Mouse (Mus musculus): ENCODE data around the gene Fbll1. TPM values are rescaled to one million over a fixed set of nuclear protein-coding genes. Genes with fewer than 3 reads are reported as not detected.
"Not testable (repeated sequence)": the region's sequence is repeated elsewhere in the genome, so short reads cannot be mapped to it uniquely, and the experiment has no call there.

The Fbll1 gene
- 6.3 and 6.9 TPM in 2 replicates for polyA plus RNA-seq (2016; fragmentation: Nextera tagmentation; extraction: Ambion mirVana)

DNA sequence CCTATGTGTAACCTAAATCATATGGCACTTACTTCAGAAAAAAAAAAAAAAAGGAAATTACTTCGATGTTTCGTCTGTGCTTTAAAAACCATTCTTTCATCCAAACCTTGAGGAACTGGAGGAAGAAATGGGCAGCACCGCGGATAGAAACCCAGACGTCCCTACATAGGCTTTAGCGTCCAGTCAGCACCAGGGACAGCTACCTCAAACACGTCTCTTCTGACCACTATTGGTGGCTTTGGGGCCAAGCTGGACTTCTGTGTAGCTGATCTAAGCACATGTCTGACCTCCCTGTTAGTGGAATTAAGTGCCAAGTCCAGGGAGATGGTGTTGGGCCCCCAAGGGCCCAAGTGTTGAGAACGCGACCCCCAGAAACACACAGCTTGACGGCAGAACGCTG, at the start of gene Fbll1:
Fbll1 (minus strand) TSS at position 11 of the 400 bp plus-strand sequence.
- Histone ChIP-seq H3K9me3 (no peaks in the 10 kb centered on the region), H3K4me1 (peaks cover 19% of the 10 kb centered on the region), H3K9ac (peak within 1 kb of the TSS; percentile 66), H3K4me3 (replicated peaks) (peak within 1 kb of the TSS; percentile 68), H3K27ac (peak within 1 kb of the TSS; percentile 66; the same call in 1 of the 2 replicates), H3K36me3 (replicated peaks) (no peaks in the 10 kb centered on the region), H3K4me2 (peak within 1 kb of the TSS; percentile 96), H3K27me3 (peaks cover 52% of the 10 kb centered on the region)
- 11% methylated on average over 11 of the region's 11 CpGs for WGBS
- ATAC-seq (ENCODE audit: low FRiP score) = no peak

DNA sequence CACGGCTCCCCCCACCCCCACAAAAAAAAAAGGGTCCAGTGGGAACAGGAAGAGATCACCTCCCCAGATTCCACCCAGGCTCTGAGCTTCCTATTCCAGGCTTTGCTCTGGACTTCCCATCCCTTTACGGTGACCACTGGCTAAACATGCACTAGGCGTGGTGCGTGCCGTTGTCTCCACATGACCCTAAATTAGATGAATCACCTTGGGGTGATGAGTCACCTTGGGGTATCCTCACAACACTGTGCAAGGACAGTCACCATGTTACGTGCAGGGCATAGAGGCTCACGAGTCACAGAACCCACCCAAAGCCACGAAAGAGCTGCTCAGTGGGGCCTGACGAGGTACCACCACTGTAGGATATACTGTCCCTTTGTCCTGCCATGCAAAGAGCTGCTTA, 45.6 kb upstream of the Fbll1 start:
- Histone ChIP-seq H3K27ac (no peak overlapping the region), H3K4me3 (replicated peaks) (no peak overlapping the region), H3K9ac (no peak overlapping the region), H3K4me1 (peaks cover 4% of the 10 kb centered on the region), H3K36me3 (replicated peaks) (peaks cover 39% of the 10 kb centered on the region), H3K4me2 (no peak overlapping the region), H3K27me3 (no peaks in the 10 kb centered on the region), H3K9me3 (no peaks in the 10 kb centered on the region)
- 92% methylated on average over 9 of the region's 9 CpGs for WGBS
- ATAC-seq (ENCODE audit: low FRiP score) = no peak

DNA sequence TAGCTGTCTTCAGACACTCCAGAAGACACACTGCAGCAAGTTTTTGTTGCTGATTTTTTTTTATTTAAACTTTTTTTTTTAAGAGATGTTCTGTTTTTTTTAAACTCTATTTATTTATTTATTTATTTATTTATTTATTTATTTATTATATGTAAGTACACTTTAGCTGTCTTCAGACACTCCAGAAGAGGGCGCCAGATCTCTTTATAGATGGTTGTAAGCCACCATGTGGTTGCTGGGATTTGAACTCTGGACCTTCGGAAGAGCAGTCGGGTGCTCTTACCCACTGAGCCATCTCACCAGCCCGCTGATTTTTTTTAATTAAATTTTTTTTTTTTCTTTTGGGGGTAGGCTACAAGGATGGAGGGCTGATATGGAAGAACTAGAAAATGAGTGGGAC, 43.9 kb upstream of the Fbll1 start:
- not testable (repeated sequence) for ATAC-seq (ENCODE audit: low FRiP score); H3K9me3 ChIP-seq; H3K9ac ChIP-seq; H3K4me2 ChIP-seq; H3K4me3 ChIP-seq (replicated peaks); H3K27ac ChIP-seq; H3K27me3 ChIP-seq
- 80% methylated on average over 4 of the region's 4 CpGs for WGBS
- Histone ChIP-seq H3K4me1 (peaks cover 17% of the 10 kb centered on the region), H3K36me3 (replicated peaks) (peaks cover 35% of the 10 kb centered on the region)

DNA sequence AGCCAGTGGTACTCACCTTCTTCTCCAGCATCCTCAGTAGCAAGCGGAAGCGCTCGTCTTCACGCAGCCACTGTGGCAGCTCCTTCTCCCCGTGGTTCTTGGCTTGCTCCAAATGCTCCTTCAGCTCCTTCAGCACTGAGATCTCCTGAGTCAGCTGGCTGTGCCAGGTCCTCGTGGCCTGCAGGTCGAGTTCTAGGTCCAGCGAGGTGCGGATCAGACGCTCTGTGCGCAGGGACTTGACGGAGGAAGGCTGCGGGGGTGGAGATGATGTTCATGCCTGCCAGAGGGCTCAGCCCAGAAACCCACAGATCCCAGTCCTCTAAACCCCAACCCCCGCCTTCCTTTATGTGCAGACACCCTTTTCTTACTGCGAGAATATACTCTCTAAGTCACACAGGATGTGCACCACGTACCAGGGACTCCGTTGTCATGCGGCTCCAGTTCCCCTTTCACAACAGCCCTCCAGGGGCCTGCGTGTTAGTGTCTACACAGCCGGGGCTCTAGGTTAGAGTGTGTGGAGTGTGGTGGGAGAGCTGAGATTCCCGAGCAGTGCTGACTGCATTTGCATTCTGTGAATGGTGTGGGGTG, 43.1 kb upstream of the Fbll1 start:
- no peaks in the 10 kb centered on the region for H3K9me3 ChIP-seq
- H3K36me3 ChIP-seq (replicated peaks) = peaks cover 35% of the 10 kb centered on the region
- no peak overlapping the region for H3K9ac ChIP-seq
- no peak overlapping the region for H3K27ac ChIP-seq
- no peak overlapping the region for H3K4me2 ChIP-seq
- 83% methylated on average over 21 of the region's 21 CpGs for WGBS
- H3K4me1 ChIP-seq = peaks cover 17% of the 10 kb centered on the region
- H3K4me3 ChIP-seq (replicated peaks) = no peak overlapping the region
- ATAC-seq (ENCODE audit: low FRiP score) = no peak
- H3K27me3 ChIP-seq = no peaks in the 10 kb centered on the region

DNA sequence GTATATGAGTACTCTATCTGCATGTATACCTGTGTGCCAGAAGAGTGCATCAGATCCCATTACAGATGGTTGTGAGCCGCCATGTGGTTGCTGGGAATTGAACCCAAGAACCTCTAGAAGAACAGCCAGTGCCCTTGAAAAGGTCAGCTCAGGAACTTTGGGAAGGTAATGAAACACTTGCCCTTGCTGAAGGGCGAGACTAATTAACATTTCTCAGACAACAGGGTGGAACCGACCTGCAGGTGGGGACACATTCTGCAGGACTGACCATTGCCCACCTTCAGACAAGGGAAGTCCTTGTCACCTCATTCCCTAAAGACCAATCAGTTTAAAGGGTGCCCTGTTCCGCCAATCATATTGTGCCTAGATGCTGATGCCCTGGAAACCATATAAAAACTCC, 42.1 kb upstream of the Fbll1 start:
- peaks cover 29% of the 10 kb centered on the region for H3K36me3 ChIP-seq (replicated peaks)
- not testable (repeated sequence) for H3K9me3 ChIP-seq; ATAC-seq (ENCODE audit: low FRiP score); H3K9ac ChIP-seq; H3K27ac ChIP-seq; H3K4me3 ChIP-seq (replicated peaks); H3K27me3 ChIP-seq; H3K4me2 ChIP-seq
- peaks cover 17% of the 10 kb centered on the region for H3K4me1 ChIP-seq
- 89% methylated on average over 4 of the region's 4 CpGs for WGBS

DNA sequence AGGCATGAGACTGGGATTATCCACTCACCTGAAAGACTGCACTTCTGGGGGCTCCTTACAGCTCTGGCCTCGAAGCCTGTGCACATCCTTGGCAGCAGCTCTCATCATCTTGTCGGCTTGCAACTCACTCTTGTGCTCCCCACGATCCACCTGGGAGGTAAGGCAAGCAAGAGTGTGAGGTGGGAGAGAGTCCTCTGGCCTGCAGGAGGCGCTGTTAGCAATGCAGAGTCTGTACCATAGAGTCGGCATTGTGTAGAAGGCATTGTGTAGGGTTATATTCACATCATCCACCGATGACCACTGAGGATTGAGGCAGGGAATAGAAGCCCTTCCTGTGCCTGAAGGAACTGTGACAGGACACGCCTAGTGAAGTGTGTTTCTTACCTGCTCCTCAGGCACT, 41.6 kb upstream of the Fbll1 start:
- Histone ChIP-seq H3K4me3 (replicated peaks) (no peak overlapping the region), H3K9me3 (no peaks in the 10 kb centered on the region), H3K9ac (no peak overlapping the region), H3K36me3 (replicated peaks) (peaks cover 29% of the 10 kb centered on the region), H3K27ac (no peak overlapping the region), H3K4me1 (peaks cover 17% of the 10 kb centered on the region), H3K4me2 (no peak overlapping the region), H3K27me3 (no peaks in the 10 kb centered on the region)
- no peak for ATAC-seq (ENCODE audit: low FRiP score)
- WGBS = 82% methylated on average over 7 of the region's 7 CpGs

DNA sequence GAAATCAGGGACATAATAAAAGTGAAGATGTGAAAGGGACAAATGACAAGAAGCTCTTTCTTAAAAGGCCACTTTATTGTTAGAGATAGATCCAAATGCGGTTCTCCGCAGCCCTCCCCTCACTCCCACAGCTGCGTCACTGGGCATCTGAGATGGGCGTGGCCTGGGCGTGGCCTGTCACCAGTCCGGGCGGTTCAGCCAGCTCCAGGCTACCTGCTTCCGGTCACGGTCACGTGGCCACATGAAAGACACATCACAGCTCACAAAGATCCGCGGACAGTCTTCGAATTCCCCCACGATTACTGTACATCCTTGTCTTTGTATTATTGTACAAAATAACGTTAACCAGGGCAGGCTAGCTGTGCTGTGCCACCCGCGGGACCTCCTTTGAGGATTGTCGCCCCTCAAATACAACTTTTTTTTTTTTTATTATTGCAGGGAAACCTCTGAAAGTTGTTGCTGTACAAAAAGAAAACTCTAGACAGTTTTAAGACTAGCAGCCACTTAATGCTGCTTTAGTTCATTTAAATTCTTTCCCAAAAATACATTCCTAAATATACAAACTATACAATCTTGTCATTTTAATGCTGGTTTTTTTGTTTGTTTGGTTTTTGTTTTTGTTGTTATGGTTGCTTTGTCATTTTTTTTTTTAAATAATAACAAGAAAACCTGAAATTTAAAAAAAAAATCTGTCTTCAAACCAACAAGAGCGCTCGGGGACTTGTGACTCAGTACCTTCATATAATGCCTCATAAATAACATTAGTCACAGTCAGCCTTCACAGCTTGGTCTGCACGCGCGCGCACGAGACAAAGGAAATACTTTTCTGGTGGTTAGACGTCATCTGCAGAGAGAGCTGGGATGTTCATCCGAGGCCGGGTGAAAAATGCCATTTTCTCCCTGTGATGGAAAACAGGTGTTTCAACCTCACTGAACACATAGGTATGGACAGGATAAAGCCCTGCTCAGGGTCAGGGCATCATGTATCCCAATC, 40.0 kb upstream of the Fbll1 start:
- peak overlapping the region; percentile 33 for H3K4me3 ChIP-seq (replicated peaks)
- peak overlapping the region; percentile 66; the same call in 1 of the 2 replicates for H3K27ac ChIP-seq
- H3K27me3 ChIP-seq = no peaks in the 10 kb centered on the region
- H3K36me3 ChIP-seq (replicated peaks) = peaks cover 31% of the 10 kb centered on the region
- no peaks in the 10 kb centered on the region for H3K9me3 ChIP-seq
- H3K4me2 ChIP-seq = peak overlapping the region; percentile 53
- WGBS = 32% methylated on average over 28 of the region's 28 CpGs
- peak; percentile 91 for ATAC-seq (ENCODE audit: low FRiP score)
- peaks cover 16% of the 10 kb centered on the region for H3K4me1 ChIP-seq
- 0 out of 2 replicates have a peak overlapping the region, but pooled peaks have one; percentile 33 for H3K9ac ChIP-seq

DNA sequence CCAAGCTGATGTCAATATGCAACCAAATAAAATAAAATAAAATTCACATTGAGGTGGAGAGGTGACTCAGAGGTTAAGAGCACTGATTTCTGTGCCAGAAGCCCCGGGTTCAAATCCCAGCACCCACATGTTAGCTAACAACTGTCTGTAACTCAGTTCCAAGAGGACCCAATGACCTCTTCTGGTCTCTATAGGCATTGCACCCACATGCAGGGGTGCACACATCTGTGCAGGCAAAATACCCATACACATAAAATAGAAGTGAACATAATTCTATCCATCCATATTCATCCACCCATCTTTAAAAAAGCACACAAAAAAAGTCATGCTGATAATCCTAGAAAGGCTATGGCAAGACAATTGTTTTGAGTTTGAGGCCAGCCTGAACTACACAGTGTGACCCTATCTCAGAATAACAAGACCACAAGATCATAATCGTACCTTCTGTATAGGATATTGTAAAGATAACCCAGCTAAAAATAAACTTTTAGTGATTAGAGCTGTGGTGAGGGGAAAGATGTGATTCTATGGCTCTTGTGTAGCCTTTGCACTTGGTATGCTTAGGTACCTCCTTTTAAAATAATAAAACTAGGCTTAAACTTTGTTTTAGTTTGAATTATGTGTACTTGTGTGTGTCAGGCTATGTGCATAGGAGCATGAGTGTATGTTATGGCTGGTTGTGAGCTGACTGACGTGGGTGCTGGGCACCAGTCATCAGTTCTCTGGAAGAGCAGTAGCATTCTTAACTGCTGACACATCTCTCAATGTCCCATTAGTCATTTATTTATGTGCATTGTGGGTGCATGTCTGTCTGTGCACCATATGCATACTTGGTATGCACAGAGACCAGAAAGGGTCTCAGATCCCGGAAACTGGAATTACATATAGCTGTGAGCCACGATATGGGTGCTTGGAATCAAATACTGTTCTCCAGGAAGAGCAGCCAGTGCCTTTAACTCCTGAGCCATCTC, 38.8 kb upstream of the Fbll1 start:
- Histone ChIP-seq H3K4me3 (replicated peaks) (no peak overlapping the region), H3K9ac (no peak overlapping the region), H3K9me3 (no peaks in the 10 kb centered on the region), H3K27ac (peak overlapping the region; percentile 66), H3K4me2 (no peak overlapping the region), H3K4me1 (peaks cover 26% of the 10 kb centered on the region), H3K27me3 (no peaks in the 10 kb centered on the region), H3K36me3 (replicated peaks) (peaks cover 26% of the 10 kb centered on the region)
- 87% methylated on average over 5 of the region's 5 CpGs for WGBS
- ATAC-seq (ENCODE audit: low FRiP score) = no peak

DNA sequence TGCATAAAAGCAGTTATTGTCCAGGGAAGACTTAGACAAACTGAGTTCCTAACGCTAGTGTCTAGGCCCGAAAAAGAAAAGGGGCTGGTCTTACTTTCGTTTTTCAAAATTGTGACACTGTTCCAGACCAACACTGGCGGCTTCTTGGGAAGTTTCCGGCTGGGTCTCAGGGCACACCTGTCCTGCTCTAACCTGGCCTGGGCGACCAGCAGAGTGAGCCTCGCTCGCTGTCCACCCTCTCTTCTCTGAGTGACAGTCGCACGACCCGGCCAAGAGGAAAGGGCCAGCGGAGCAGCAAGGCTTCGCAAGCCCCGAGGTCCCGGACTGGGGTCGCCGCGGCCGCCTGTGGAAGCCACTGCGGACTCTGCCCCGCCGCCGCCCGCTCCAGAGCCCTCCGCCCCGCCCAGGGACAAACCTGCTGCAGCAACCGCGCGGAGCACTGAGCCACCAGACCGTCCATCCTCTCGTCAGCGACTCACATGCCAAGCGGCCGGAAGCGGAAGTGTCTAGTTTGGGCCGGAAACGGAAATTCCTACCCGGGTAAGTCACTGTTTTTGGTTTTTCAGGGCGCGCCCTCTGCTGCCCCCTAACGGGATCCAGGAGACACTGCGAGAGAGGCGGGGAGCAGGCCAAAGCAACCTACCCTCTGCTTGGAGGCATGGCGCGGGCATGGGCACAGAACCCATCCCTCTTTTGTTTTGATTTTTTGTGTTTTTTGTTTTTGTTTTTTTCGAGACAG, 35.5 kb upstream of the Fbll1 start, which contains the start of gene Rars:
Rars (minus strand) TSS at position 485 of the 739 bp plus-strand sequence.
- peaks cover 35% of the 10 kb centered on the region for H3K36me3 ChIP-seq (replicated peaks)
- H3K9ac ChIP-seq = peak within 1 kb of the TSS; percentile 79
- ATAC-seq (ENCODE audit: low FRiP score) = peak; percentile 78
- peak within 1 kb of the TSS; percentile 75 for H3K4me2 ChIP-seq
- no peaks in the 10 kb centered on the region for H3K27me3 ChIP-seq
- H3K27ac ChIP-seq = no peak within 1 kb of the TSS; the same call in 1 of the 2 replicates
- H3K4me1 ChIP-seq = peaks cover 28% of the 10 kb centered on the region
- H3K4me3 ChIP-seq (replicated peaks) = peak within 1 kb of the TSS; percentile 95
- WGBS = 3% methylated on average over 46 of the region's 46 CpGs
- no peaks in the 10 kb centered on the region for H3K9me3 ChIP-seq

DNA sequence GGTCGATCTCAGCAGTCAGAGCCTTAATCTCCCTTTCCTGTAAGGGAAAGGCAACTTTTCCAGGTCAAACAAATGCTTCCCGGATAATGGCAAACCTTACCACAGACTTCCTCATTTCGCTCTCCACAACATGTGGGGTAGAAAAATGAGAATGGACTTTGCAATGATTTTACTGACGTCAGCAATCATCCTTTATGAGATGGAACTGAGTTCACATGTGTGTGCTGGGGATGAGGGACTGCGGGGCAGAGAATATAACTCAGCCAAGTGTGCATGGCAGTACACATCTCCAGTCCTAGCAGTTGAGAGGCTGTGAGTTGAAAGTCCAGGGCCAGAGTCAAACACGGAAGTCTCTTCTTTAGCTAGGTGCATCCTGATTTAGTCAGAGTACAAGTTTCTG, 34.6 kb upstream of the Fbll1 start:
- Histone ChIP-seq H3K36me3 (replicated peaks) (peaks cover 44% of the 10 kb centered on the region), H3K9ac (no peak overlapping the region), H3K27me3 (no peaks in the 10 kb centered on the region), H3K9me3 (no peaks in the 10 kb centered on the region), H3K4me1 (peaks cover 21% of the 10 kb centered on the region), H3K4me2 (peak overlapping the region; percentile 75), H3K4me3 (replicated peaks) (peak overlapping the region; percentile 95), H3K27ac (no peak overlapping the region)
- ATAC-seq (ENCODE audit: low FRiP score) = no peak
- 89% methylated on average over 6 of the region's 6 CpGs for WGBS

DNA sequence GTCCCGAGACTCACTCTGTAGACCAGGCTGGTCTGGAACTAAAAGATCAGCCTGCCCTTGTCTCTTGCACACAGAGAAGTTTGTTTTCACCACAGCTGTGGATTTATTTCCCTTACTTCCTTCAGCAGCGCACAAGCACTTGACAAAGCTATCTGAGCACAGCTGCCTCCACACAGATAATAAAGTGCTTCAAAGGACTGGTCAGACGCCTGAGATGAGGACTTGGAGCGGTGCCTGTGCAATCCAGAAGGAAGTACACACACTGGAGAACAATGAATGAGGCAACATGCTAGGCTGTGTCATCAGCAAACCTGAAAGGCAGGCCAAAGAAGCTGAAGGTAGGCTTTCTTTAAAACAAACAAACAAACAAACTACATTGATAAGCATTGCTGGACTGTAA, 33.5 kb upstream of the Fbll1 start:
- 89% methylated on average over 4 of the region's 4 CpGs for WGBS
- H3K27me3 ChIP-seq = no peaks in the 10 kb centered on the region
- peaks cover 16% of the 10 kb centered on the region for H3K4me1 ChIP-seq
- H3K9ac ChIP-seq = no peak overlapping the region
- peaks cover 55% of the 10 kb centered on the region for H3K36me3 ChIP-seq (replicated peaks)
- no peak for ATAC-seq (ENCODE audit: low FRiP score)
- H3K9me3 ChIP-seq = no peaks in the 10 kb centered on the region
- H3K4me3 ChIP-seq (replicated peaks) = no peak overlapping the region
- H3K4me2 ChIP-seq = no peak overlapping the region
- H3K27ac ChIP-seq = no peak overlapping the region
